Mouse (Mus musculus) megakaryocyte, embryonic 14.5 days (primary cell): ENCODE measurements at regions not wholly inside any gene's neighbourhood (a gene's known extent, or its start where the extent isn't known, plus 50 kb on each side); places are given as distances from the start of the nearest gene placed in this dataset.

ENCODE experiments used
- H3K27me3 ChIP-seq: replicated peaks from 2 replicates; pipeline ENCODE3; 2012; ENCODE audit warnings: inconsistent platforms
- H3K36me3 ChIP-seq: replicated peaks from 2 replicates; pipeline ENCODE3; 2012; ENCODE audit warnings: low read length, inconsistent platforms, mixed read lengths
- H3K4me1 ChIP-seq: 2 replicates; pipeline ENCODE4 v1.6.1; 2012; ENCODE audit warnings: inconsistent platforms
- H3K4me3 ChIP-seq: replicated peaks from 2 replicates; pipeline ENCODE3; 2012; ENCODE audit warnings: moderate library complexity, mild to moderate bottlenecking, inconsistent platforms
- H3K9me3 ChIP-seq: 2 replicates; pipeline ENCODE4 v1.6.1; 2012; ENCODE audit warnings: inconsistent platforms
- FLI1 ChIP-seq: IDR thresholded peaks from 2 replicates; pipeline ENCODE4 v1.6.1; 2012; ENCODE audit warnings: low read length, inconsistent platforms, mixed read lengths
- GATA1 ChIP-seq: IDR thresholded peaks from 3 replicates; pipeline ENCODE4 v1.6.1; 2012; ENCODE audit warnings: mixed read lengths, low read length, inconsistent platforms, borderline replicate concordance

DNA sequence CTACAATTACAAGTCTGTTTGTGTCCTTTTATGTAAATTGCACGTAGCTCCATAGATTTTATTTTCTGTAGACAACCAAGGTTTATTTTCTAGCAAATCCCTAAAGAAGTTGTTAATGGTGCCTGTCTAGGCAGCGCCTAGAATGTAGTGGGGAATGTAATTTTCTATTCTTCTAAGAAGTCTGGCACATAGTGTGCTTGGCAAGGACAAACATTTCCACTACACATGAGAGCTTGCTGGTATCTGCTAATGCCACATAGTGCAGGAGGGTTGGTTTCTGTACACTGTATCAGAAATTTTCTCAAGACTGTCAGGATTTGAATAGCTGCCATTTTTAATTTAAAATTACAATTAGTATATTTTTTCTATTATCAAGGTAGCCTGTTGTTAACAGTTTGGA lies 385.3 kb downstream of the Nedd1 start:
- no peaks in the 10 kb centered on the region for H3K36me3 ChIP-seq
- no peaks in the 10 kb centered on the region for H3K27me3 ChIP-seq
- H3K4me3 ChIP-seq = no peak overlapping the region
- no peaks in the 10 kb centered on the region for H3K4me1 ChIP-seq
- TF ChIP-seq GATA1 (no peak), FLI1 (no peak)
- H3K9me3 ChIP-seq = peaks cover 9% of the 10 kb centered on the region; the same call in 1 of the 2 replicates

DNA sequence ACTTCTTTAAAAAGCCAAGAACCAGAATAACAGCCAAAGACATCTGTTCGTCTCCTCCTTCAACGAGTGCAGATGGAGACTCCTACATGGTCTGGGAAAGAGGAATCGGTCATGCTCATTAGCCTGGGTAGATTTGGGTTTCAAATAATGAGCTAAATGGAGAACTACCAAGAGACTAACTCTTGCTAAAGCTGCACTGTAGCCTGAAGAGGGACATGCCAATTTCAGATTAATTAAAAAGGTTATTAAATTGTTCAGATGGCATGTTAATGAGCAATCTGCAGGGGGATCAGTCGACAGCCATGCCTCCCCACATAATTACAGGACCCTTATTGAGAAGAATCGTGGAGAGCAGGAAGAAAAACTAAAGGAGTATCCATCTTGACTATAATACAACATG lies 386.1 kb downstream of the Nedd1 start:
- Histone ChIP-seq H3K4me3 (no peak overlapping the region), H3K4me1 (no peaks in the 10 kb centered on the region), H3K36me3 (no peaks in the 10 kb centered on the region), H3K9me3 (peaks cover 9% of the 10 kb centered on the region; the same call in 1 of the 2 replicates), H3K27me3 (no peaks in the 10 kb centered on the region)
- TF ChIP-seq FLI1 = no peak

DNA sequence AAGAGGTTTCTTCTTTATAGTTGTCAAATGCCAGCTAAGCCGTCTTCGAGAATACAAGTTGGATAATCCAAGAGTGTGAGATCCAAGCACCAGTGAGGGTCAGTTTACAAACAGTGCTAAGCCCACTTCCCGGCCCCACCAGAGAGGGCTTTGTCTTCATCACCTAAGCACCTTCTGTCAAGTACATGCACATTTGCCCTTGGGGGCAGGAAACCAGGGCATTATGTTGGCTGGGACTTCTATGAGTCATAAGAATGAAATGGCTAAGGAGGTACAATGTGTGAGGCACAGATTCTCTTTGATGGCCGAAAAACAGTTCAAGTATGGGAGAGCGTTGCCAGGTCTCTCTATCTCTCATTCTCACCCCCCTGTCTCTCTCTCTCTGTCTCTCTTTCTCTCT lies 387.1 kb downstream of the Nedd1 start:
- Histone ChIP-seq H3K27me3 (no peaks in the 10 kb centered on the region), H3K9me3 (peaks cover 9% of the 10 kb centered on the region; the same call in 1 of the 2 replicates), H3K36me3 (no peaks in the 10 kb centered on the region), H3K4me3 (no peak overlapping the region), H3K4me1 (no peaks in the 10 kb centered on the region)
- no peak for TF ChIP-seq GATA1
- TF ChIP-seq FLI1 = no peak

DNA sequence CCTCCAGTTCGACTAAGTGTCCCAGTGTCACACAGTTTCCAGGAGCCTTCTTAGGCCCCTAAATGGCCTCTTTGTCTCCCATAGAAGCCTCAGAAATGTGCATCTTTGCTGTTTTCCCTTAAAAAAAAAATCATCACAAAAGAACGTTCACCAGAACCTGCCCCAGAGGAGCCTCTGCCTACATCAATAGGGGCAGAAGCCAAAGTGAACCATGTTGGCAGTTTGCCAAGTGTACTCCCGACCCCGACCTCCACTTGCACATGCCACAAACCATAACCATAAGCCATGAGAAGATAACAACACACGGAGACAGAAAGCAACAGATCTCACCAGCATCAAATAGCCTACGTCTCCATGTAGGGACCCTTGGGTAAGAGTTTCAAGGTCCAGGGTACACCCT lies 388.4 kb downstream of the Nedd1 start:
- TF ChIP-seq FLI1 = no peak
- no peak for TF ChIP-seq GATA1
- Histone ChIP-seq H3K9me3 (peaks cover 9% of the 10 kb centered on the region; the same call in 1 of the 2 replicates), H3K4me1 (no peaks in the 10 kb centered on the region), H3K27me3 (no peaks in the 10 kb centered on the region), H3K4me3 (no peak overlapping the region), H3K36me3 (no peaks in the 10 kb centered on the region)

DNA sequence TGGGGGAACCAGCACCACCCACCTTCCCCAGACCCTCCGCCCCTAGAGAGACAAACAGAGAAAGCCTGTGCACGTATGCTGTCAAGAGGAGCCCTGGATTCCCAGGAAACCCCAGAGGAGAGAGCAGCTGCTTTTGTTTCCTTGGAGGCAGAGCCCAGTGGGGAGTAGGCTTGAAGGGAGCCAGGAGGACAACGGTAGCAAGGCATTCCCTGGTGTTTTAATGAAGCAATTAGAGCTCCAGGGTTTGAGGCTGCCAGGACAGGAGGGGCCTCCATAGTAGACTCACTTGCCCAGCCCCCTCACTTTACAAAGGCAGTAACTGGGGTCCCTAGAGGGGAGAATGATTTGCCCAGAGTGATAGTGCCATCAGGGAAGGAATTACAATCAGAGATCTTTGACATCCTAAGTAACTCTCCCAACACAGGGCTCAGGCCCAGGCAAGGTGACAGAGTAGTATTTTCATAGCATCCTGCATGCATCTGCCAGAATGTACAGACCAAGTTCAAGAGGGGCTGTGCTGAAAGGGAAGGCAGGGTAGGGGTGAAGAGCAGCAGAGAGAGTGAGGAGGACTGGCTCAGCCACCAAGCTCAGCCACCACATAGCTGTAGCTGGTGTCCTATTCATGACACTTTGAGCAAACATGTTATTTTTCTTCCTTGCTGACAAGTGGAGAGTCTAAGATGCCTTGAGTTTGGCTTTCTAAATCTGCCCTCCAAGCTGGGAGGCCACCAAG lies 389.0 kb downstream of the Nedd1 start:
- H3K9me3 ChIP-seq = peaks cover 9% of the 10 kb centered on the region; the same call in 1 of the 2 replicates
- H3K36me3 ChIP-seq = no peaks in the 10 kb centered on the region
- H3K4me3 ChIP-seq = peak overlapping the region; percentile 8
- no peaks in the 10 kb centered on the region for H3K4me1 ChIP-seq
- H3K27me3 ChIP-seq = no peaks in the 10 kb centered on the region
- TF ChIP-seq FLI1 = no peak
- no peak for TF ChIP-seq GATA1

DNA sequence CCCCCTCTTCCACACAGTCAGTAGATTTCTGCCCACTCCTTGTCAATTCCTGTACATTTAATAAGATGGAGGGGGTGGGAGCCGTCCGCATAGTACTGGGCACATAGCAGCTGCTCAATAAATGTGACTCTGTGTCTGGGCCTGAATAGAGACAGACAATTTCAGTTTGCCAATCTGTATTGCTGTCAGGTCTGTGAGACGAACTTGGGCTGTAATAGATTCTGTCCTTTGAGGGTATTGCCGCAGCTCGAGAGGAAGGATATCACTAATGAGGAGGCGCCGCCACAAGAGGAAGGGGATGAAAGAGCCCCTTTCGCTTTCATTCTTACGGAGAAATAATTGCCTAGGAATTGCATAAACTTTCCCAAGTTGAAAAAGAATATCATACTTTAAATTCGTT lies 392.1 kb downstream of the Nedd1 start:
- Histone ChIP-seq H3K27me3 (no peaks in the 10 kb centered on the region), H3K4me1 (no peaks in the 10 kb centered on the region), H3K9me3 (peaks cover 17% of the 10 kb centered on the region; the same call in 1 of the 2 replicates), H3K4me3 (no peak overlapping the region), H3K36me3 (no peaks in the 10 kb centered on the region)
- TF ChIP-seq GATA1 (no peak), FLI1 (no peak)

DNA sequence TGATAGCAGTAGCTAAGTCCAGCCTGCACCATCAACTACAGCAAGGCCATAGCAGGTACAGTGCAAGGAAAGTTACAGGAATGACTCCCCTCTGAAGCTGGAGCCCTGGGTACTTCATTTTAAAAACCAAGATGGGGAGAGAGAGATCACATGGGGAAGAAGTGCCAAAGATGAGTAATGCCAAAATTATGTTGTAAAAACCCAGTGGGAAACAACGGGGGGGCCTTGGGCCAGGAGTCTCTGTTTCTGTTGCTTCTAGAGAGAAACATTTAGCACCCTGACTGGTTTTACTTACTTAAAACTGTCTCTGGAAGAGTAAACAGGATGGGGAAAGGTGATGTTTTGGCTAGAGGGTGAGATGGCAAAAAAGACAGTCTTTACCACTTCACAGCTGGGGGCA lies 392.6 kb downstream of the Nedd1 start:
- no peak overlapping the region for H3K4me3 ChIP-seq
- TF ChIP-seq FLI1 (no peak), GATA1 (no peak)
- H3K9me3 ChIP-seq = peaks cover 13% of the 10 kb centered on the region; the same call in 1 of the 2 replicates
- no peaks in the 10 kb centered on the region for H3K27me3 ChIP-seq
- H3K4me1 ChIP-seq = no peaks in the 10 kb centered on the region
- no peaks in the 10 kb centered on the region for H3K36me3 ChIP-seq

DNA sequence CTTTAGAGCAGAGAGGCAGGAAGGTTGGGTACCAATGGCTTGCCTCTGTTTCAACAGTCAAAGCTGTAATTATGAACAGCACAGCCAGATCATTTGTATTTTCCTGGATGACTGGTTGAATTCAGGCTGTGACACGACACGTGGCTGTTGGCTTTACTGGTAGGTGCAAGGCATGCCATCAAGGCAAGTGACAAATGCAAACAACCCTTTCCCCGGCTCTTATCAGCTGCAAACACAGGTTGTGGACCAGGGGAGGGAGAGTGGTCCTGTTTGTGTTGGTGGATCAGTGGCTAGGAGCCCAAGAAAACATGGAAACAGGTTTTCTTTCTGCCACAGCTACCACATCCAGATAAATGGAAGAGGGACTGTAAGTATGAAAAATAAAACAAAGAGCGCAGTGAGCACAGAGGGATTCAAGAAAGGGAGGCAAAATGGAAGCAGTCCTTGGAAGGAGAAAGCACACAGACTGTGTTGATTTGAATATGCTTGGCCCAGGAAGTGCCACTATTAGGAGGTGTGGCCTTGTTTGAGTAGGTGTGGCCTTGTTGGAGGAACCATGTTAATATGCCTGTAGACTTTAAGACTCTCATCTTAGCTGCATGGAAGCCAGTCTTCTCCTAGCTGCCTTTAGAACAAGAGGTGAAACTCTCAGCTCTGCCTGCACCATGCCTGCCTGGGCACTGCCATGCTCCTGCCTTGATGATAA lies 396.8 kb downstream of the Nedd1 start:
- no peaks in the 10 kb centered on the region for H3K27me3 ChIP-seq
- no peaks in the 10 kb centered on the region for H3K4me1 ChIP-seq
- peaks cover 14% of the 10 kb centered on the region; the same call in 1 of the 2 replicates for H3K9me3 ChIP-seq
- TF ChIP-seq GATA1 = no peak
- no peak for TF ChIP-seq FLI1
- H3K36me3 ChIP-seq = no peaks in the 10 kb centered on the region
- H3K4me3 ChIP-seq = no peak overlapping the region

DNA sequence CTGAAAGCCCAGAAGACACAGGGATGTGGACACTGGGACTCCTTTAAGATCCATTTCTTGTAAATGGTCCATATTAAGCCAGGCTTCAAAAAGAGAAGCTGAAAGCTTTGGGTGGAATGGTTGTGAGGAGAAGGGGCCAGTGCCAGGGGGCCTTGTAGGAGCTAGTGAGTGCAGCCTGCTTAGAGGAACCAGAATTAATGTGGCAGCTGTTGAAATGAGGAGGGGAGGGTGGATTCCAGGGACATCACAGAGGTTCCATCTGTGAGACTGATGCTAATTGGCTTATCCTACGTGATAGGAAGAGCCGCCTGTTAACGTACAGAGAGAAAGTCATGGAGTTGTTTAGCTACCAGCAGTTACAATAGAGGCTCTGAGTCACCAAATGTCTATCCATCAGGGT lies 407.6 kb downstream of the Nedd1 start:
- TF ChIP-seq FLI1 = no peak
- TF ChIP-seq GATA1 = no peak
- no peak overlapping the region for H3K4me3 ChIP-seq
- no peaks in the 10 kb centered on the region for H3K27me3 ChIP-seq
- H3K36me3 ChIP-seq = no peaks in the 10 kb centered on the region
- no peaks in the 10 kb centered on the region for H3K9me3 ChIP-seq
- H3K4me1 ChIP-seq = no peaks in the 10 kb centered on the region

DNA sequence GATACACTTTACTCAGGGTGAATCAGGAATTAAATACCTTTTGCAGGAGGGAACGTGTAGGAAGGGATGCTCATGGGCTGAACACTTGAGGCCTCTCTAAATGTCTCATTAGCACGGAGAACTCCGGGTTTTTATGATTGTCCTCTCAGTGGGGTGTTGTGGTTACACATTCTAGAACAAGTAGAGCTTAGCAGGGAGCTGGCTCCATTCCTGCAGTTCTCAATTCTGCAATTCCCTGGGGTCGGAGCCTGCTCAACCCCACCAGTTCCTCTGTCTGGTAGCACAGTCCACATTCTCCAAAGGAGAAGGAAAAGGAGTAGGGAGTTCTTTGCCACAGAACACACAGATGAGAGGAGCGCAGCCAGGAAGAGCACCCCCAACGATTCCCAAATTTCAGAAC lies 409.9 kb downstream of the Nedd1 start:
- Histone ChIP-seq H3K9me3 (no peaks in the 10 kb centered on the region), H3K36me3 (no peaks in the 10 kb centered on the region), H3K4me1 (no peaks in the 10 kb centered on the region), H3K27me3 (no peaks in the 10 kb centered on the region), H3K4me3 (no peak overlapping the region)
- TF ChIP-seq GATA1 (no peak), FLI1 (no peak)
